Mouse (Mus musculus) spleen, embryonic (tissue): ENCODE measurements around the gene Pakap.

Experiments used
- CTCF ChIA-PET: fragments of 350-600 bp; sonication (Branson Sonifier 250); formaldehyde crosslinking; loops from one replicate; lab custom pipeline; 2022; lab: Charles Lee

Gene Pakap

GRCm38 (mm10) chr4:57574181-57574580, 6.2 kb downstream of the Pakap start:
- CTCF ChIA-PET: no interaction called here

- CTCF ChIA-PET: no interaction called here
Measured at GRCm38 (mm10) chr4:57574646-57575045, 6.7 kb downstream of the Pakap start.

- CTCF ChIA-PET: no interaction called here
Measured at GRCm38 (mm10) chr4:57575686-57576085, 7.7 kb downstream of the Pakap start.

GRCm38 (mm10) chr4:57576095-57576494, 8.1 kb downstream of the Pakap start:
- CTCF ChIA-PET: no interaction called here

- CTCF ChIA-PET: no interaction called here
Measured at GRCm38 (mm10) chr4:57579683-57580082, 11.7 kb downstream of the Pakap start.

- CTCF ChIA-PET: no interaction called here
Measured at GRCm38 (mm10) chr4:57585281-57585800, 17.4 kb downstream of the Pakap start.

- CTCF ChIA-PET: no interaction called here
Measured at GRCm38 (mm10) chr4:57586933-57587658, 19.1 kb downstream of the Pakap start.

- CTCF ChIA-PET: no interaction called here
Measured at GRCm38 (mm10) chr4:57588356-57588755, 20.4 kb downstream of the Pakap start.

- CTCF ChIA-PET: no interaction called here
Measured at GRCm38 (mm10) chr4:57592751-57593150, 24.8 kb downstream of the Pakap start.

GRCm38 (mm10) chr4:57599946-57600345, 32.0 kb downstream of the Pakap start:
- CTCF ChIA-PET: no interaction called here

GRCm38 (mm10) chr4:57600685-57601457, 32.9 kb downstream of the Pakap start:
- CTCF ChIA-PET: no interaction called here

- CTCF ChIA-PET: no interaction called here
Measured at GRCm38 (mm10) chr4:57601458-57601835, 33.5 kb downstream of the Pakap start.

GRCm38 (mm10) chr4:57601903-57602617, 34.1 kb downstream of the Pakap start:
- CTCF ChIA-PET: no interaction called here

GRCm38 (mm10) chr4:57606258-57606657, 38.3 kb downstream of the Pakap start:
- CTCF ChIA-PET: no interaction called here

- CTCF ChIA-PET: no interaction called here
Measured at GRCm38 (mm10) chr4:57607247-57607942, 39.4 kb downstream of the Pakap start.

GRCm38 (mm10) chr4:57611303-57612077, 43.5 kb downstream of the Pakap start:
- CTCF ChIA-PET: no interaction called here

- CTCF ChIA-PET: no interaction called here
Measured at GRCm38 (mm10) chr4:57612716-57613115, 44.7 kb downstream of the Pakap start.

GRCm38 (mm10) chr4:57614686-57615085, 46.7 kb downstream of the Pakap start:
- CTCF ChIA-PET: no interaction called here

GRCm38 (mm10) chr4:57618743-57619142, 50.8 kb downstream of the Pakap start:
- CTCF ChIA-PET: no interaction called here

GRCm38 (mm10) chr4:57622816-57623215, 54.8 kb downstream of the Pakap start:
- CTCF ChIA-PET: no interaction called here

- CTCF ChIA-PET: no interaction called here
Measured at GRCm38 (mm10) chr4:57624819-57625218, 56.8 kb downstream of the Pakap start.
